Mouse (Mus musculus): ENCODE data around the gene Fsd1l. TPM values are rescaled to one million over a fixed set of nuclear protein-coding genes. Genes with fewer than 3 reads are reported as not detected.

Fsd1l gene
- polyA plus RNA-seq, 2 experiments = 5.7 to 9.8 TPM

GRCm38 (mm10) chr4:53620104-53620503 is 11.2 kb upstream of the Fsd1l start:
- TF ChIP-seq POLR2A (IDR thresholded peaks at IDR 0.05; ENCODE audit: borderline replicate concordance, extremely low read depth, insufficient read depth, insufficient read length) = no peak
- Histone ChIP-seq H3K27ac (replicated peaks; ENCODE audit: low read depth, low read length) (no peak overlapping the region), H3K27me3 (ENCODE audit: control insufficient read depth, insufficient read depth, low read length) (no peaks in the 10 kb centered on the region), H3K4me1 (ENCODE audit: control insufficient read depth, insufficient read depth, low read length) (no peaks in the 10 kb centered on the region), H3K36me3 (ENCODE audit: control insufficient read depth, insufficient read depth, low read length) (no peaks in the 10 kb centered on the region), H3K9ac (ENCODE audit: low read depth, low read length, severe bottlenecking) (no peak overlapping the region), H3K4me3 (replicated peaks; ENCODE audit: low read length) (no peak overlapping the region), H3K9me3 (ENCODE audit: control insufficient read depth, low read length) (no peaks in the 10 kb centered on the region), H3K4me2 (replicated peaks; ENCODE audit: low read depth, low read length, severe bottlenecking) (no peak overlapping the region)
- WGBS = 83% methylated on average over 6 of the region's 6 CpGs
- DNase-seq (ENCODE audit: low spot score) (no peak), ATAC-seq (ENCODE audit: low FRiP score, low read depth) (no peak)

- TF ChIP-seq POLR2A (IDR thresholded peaks at IDR 0.05; ENCODE audit: borderline replicate concordance, extremely low read depth, insufficient read depth, insufficient read length) = no peak
- Histone ChIP-seq H3K27ac (replicated peaks; ENCODE audit: low read depth, low read length) (no peak overlapping the region), H3K9ac (ENCODE audit: low read depth, low read length, severe bottlenecking) (no peak overlapping the region), H3K4me3 (replicated peaks; ENCODE audit: low read length) (no peak overlapping the region), H3K36me3 (ENCODE audit: control insufficient read depth, insufficient read depth, low read length) (no peaks in the 10 kb centered on the region), H3K4me2 (replicated peaks; ENCODE audit: low read depth, low read length, severe bottlenecking) (no peak overlapping the region), H3K4me1 (ENCODE audit: control insufficient read depth, insufficient read depth, low read length) (no peaks in the 10 kb centered on the region), H3K27me3 (ENCODE audit: control insufficient read depth, insufficient read depth, low read length) (no peaks in the 10 kb centered on the region), H3K9me3 (ENCODE audit: control insufficient read depth, low read length) (no peaks in the 10 kb centered on the region)
- ATAC-seq (ENCODE audit: low FRiP score, low read depth) = no peak
- no peak for DNase-seq (ENCODE audit: low spot score)
- 60% methylated on average over 6 of the region's 6 CpGs for WGBS
These were observed 10.2 kb upstream of the Fsd1l start for GRCm38 (mm10) chr4:53621084-53621483.

- H3K36me3 ChIP-seq (ENCODE audit: control insufficient read depth, insufficient read depth, low read length) = no peaks in the 10 kb centered on the region
- H3K4me1 ChIP-seq (ENCODE audit: control insufficient read depth, insufficient read depth, low read length) = no peaks in the 10 kb centered on the region
- no peak overlapping the region for H3K9ac ChIP-seq (ENCODE audit: low read depth, low read length, severe bottlenecking)
- ATAC-seq (ENCODE audit: low FRiP score, low read depth) (no peak), DNase-seq (ENCODE audit: low spot score) (no peak)
- no peak overlapping the region for H3K4me2 ChIP-seq (replicated peaks; ENCODE audit: low read depth, low read length, severe bottlenecking)
- H3K27ac ChIP-seq (replicated peaks; ENCODE audit: low read depth, low read length) = no peak overlapping the region
- H3K27me3 ChIP-seq (ENCODE audit: control insufficient read depth, insufficient read depth, low read length) = no peaks in the 10 kb centered on the region
- H3K4me3 ChIP-seq (replicated peaks; ENCODE audit: low read length) = no peak overlapping the region
- TF ChIP-seq POLR2A (IDR thresholded peaks at IDR 0.05; ENCODE audit: borderline replicate concordance, extremely low read depth, insufficient read depth, insufficient read length) = no peak
- 55% methylated on average over 5 of the region's 5 CpGs for WGBS
- no peaks in the 10 kb centered on the region for H3K9me3 ChIP-seq (ENCODE audit: control insufficient read depth, low read length)
These were observed 9.8 kb upstream of the Fsd1l start for GRCm38 (mm10) chr4:53621490-53621889.

- no peak overlapping the region for H3K4me3 ChIP-seq (replicated peaks; ENCODE audit: low read length)
- no peaks in the 10 kb centered on the region for H3K4me1 ChIP-seq (ENCODE audit: control insufficient read depth, insufficient read depth, low read length)
- WGBS = 92% methylated on average over 1 of the region's 1 CpGs
- ATAC-seq (ENCODE audit: low FRiP score, low read depth) = no peak
- no peaks in the 10 kb centered on the region for H3K27me3 ChIP-seq (ENCODE audit: control insufficient read depth, insufficient read depth, low read length)
- H3K9me3 ChIP-seq (ENCODE audit: control insufficient read depth, low read length) = no peaks in the 10 kb centered on the region
- H3K36me3 ChIP-seq (ENCODE audit: control insufficient read depth, insufficient read depth, low read length) = no peaks in the 10 kb centered on the region
- no peak overlapping the region for H3K9ac ChIP-seq (ENCODE audit: low read depth, low read length, severe bottlenecking)
- H3K4me2 ChIP-seq (replicated peaks; ENCODE audit: low read depth, low read length, severe bottlenecking) = no peak overlapping the region
- no peak overlapping the region for H3K27ac ChIP-seq (replicated peaks; ENCODE audit: low read depth, low read length)
- no peak for DNase-seq (ENCODE audit: low spot score)
- TF ChIP-seq POLR2A (IDR thresholded peaks at IDR 0.05; ENCODE audit: borderline replicate concordance, extremely low read depth, insufficient read depth, insufficient read length) = no peak
These were observed 7.6 kb upstream of the Fsd1l start for GRCm38 (mm10) chr4:53623711-53624110.

GRCm38 (mm10) chr4:53624816-53625215 is 6.5 kb upstream of the Fsd1l start:
- no peak overlapping the region for H3K9ac ChIP-seq (ENCODE audit: low read depth, low read length, severe bottlenecking)
- no peaks in the 10 kb centered on the region for H3K4me1 ChIP-seq (ENCODE audit: control insufficient read depth, insufficient read depth, low read length)
- no peak overlapping the region for H3K27ac ChIP-seq (replicated peaks; ENCODE audit: low read depth, low read length)
- H3K27me3 ChIP-seq (ENCODE audit: control insufficient read depth, insufficient read depth, low read length) = no peaks in the 10 kb centered on the region
- ATAC-seq (ENCODE audit: low FRiP score, low read depth) (no peak), DNase-seq (ENCODE audit: low spot score) (no peak)
- WGBS = 56% methylated on average over 4 of the region's 4 CpGs
- no peak for TF ChIP-seq POLR2A (IDR thresholded peaks at IDR 0.05; ENCODE audit: borderline replicate concordance, extremely low read depth, insufficient read depth, insufficient read length)
- no peak overlapping the region for H3K4me2 ChIP-seq (replicated peaks; ENCODE audit: low read depth, low read length, severe bottlenecking)
- H3K4me3 ChIP-seq (replicated peaks; ENCODE audit: low read length) = no peak overlapping the region
- H3K36me3 ChIP-seq (ENCODE audit: control insufficient read depth, insufficient read depth, low read length) = no peaks in the 10 kb centered on the region
- H3K9me3 ChIP-seq (ENCODE audit: control insufficient read depth, low read length) = no peaks in the 10 kb centered on the region

- no peak overlapping the region for H3K4me2 ChIP-seq (replicated peaks; ENCODE audit: low read depth, low read length, severe bottlenecking)
- no peaks in the 10 kb centered on the region for H3K27me3 ChIP-seq (ENCODE audit: control insufficient read depth, insufficient read depth, low read length)
- no peak overlapping the region for H3K27ac ChIP-seq (replicated peaks; ENCODE audit: low read depth, low read length)
- no peaks in the 10 kb centered on the region for H3K9me3 ChIP-seq (ENCODE audit: control insufficient read depth, low read length)
- H3K4me1 ChIP-seq (ENCODE audit: control insufficient read depth, insufficient read depth, low read length) = no peaks in the 10 kb centered on the region
- no peak for DNase-seq (ENCODE audit: low spot score)
- no peak for ATAC-seq (ENCODE audit: low FRiP score, low read depth)
- no peaks in the 10 kb centered on the region for H3K36me3 ChIP-seq (ENCODE audit: control insufficient read depth, insufficient read depth, low read length)
- no peak for TF ChIP-seq POLR2A (IDR thresholded peaks at IDR 0.05; ENCODE audit: borderline replicate concordance, extremely low read depth, insufficient read depth, insufficient read length)
- WGBS = 81% methylated on average over 3 of the region's 3 CpGs
- H3K4me3 ChIP-seq (replicated peaks; ENCODE audit: low read length) = no peak overlapping the region
- H3K9ac ChIP-seq (ENCODE audit: low read depth, low read length, severe bottlenecking) = no peak overlapping the region
These were observed 6.0 kb upstream of the Fsd1l start for GRCm38 (mm10) chr4:53625263-53625662.

Measured in limb, embryonic 14.5 days (tissue).